Mouse (Mus musculus) lung, postnatal 0 days (tissue): ENCODE measurements at regions not wholly inside any gene's neighbourhood (a gene's known extent, or its start where the extent isn't known, plus 50 kb on each side); places are given as distances from the start of the nearest gene placed in this dataset.

Experiments used
- CTCF ChIP-seq: IDR thresholded peaks from 2 replicates; pipeline ENCODE4 v1.5.1; 2016; ENCODE audit warnings: antibody characterized with exemption, mild to moderate bottlenecking
- EP300 ChIP-seq: IDR thresholded peaks from 2 replicates; pipeline ENCODE4 v1.6.1; 2016; ENCODE audit warnings: antibody characterized with exemption, mild to moderate bottlenecking, control low read depth

DNA sequence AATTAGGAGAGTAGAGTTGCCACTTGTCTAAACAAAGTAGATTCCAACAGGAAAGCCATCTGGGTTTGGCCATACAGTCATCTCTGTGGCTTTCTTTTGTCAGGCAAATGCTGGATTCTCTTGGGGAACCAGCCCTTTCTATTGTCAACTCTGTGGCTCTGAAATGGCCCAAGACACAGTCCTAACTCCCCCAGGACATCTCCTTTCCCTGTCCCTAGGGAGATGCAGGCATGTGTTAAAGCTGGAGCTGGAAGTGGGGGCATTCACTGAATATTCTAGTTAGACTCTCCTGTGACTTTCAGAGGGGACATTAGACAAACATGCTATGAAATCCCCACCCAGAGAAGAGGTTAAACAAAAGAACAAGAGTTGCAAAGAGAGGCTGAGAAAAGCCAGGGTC lies 223.9 kb upstream of the Tbx18 start:
- TF ChIP-seq CTCF (no peak), EP300 (no peak)
